Comparison of ENCODE assay signal across 16 mouse cellular contexts in genomic region chr5:123079568-123079967, GRCm38 (mm10). TPM values are rescaled to one million over a fixed set of nuclear protein-coding genes. Genes with fewer than 3 reads are reported as not detected.
A peak's percentile ranks its signal among the peaks of the same experiment; 100 is the strongest.
DNase-seq lines count a peak whose midpoint lies in the region; ATAC-seq and TF ChIP-seq lines count a peak whose summit lies in the region.
"Had no signal": no experiment of that assay in that cellular context is flagged by ENCODE, and none has a peak within 500 bp of the region (broad histone marks: within the 10 kb centered on the region; RNA-seq: fewer than 3 reads in every experiment).

No protein-coding gene starts in this region.

- WGBS in heart, embryonic 16.5 days = 66% methylated on average over 1 of the region's 1 CpGs
- WGBS in lung, embryonic 16.5 days = 72% methylated on average over 1 of the region's 1 CpGs
- 55% methylated on average over 1 of the region's 1 CpGs for WGBS in lung, adult 2 months
- WGBS in limb, embryonic 11.5 days = 81% methylated on average over 1 of the region's 1 CpGs
- 14% methylated on average over 1 of the region's 1 CpGs for WGBS in macrophage (ENCODE audit: missing documents)
- WGBS in hindbrain, postnatal 0 days = 88% methylated on average over 1 of the region's 1 CpGs

- no peak for TF ChIP-seq POLR2A in lung, adult 2 months (IDR thresholded peaks at IDR 0.05; ENCODE audit: borderline replicate concordance, extremely low read depth, low read depth, low read length)

- peaks cover 17% of the 10 kb centered on the region for H3K4me1 ChIP-seq in heart, embryonic 16.5 days (ENCODE audit: control insufficient read depth, insufficient read depth, low read length)
- peaks cover 19% of the 10 kb centered on the region for H3K4me1 ChIP-seq in lung, embryonic 16.5 days (replicated peaks; ENCODE audit: control insufficient read depth, insufficient read depth, low read length)
- peaks cover 9% of the 10 kb centered on the region for H3K4me1 ChIP-seq in lung, adult 2 months (ENCODE audit: control insufficient read depth, insufficient read depth, low read length)
- H3K4me1 ChIP-seq in limb, embryonic 11.5 days (ENCODE audit: control insufficient read depth, insufficient read depth, low read length) = peaks cover 10% of the 10 kb centered on the region; the same call in 1 of the 2 replicates
- peaks cover 20% of the 10 kb centered on the region for H3K4me1 ChIP-seq in hindbrain, postnatal 0 days (ENCODE audit: insufficient read depth, low read length)

- no peak for TF ChIP-seq CTCF in lung, adult 2 months (IDR thresholded peaks at IDR 0.05; ENCODE audit: insufficient read depth, low read length)
- TF ChIP-seq CTCF in hindbrain, postnatal 0 days (IDR thresholded peaks at IDR 0.05; ENCODE audit: low read depth) = no peak

- H3K9me3 ChIP-seq in heart, embryonic 16.5 days (replicated peaks; ENCODE audit: control insufficient read depth, low read length) = peaks cover 3% of the 10 kb centered on the region; the same call in 1 of the 2 replicates
- peaks cover 4% of the 10 kb centered on the region for H3K9me3 ChIP-seq in lung, embryonic 16.5 days (ENCODE audit: control insufficient read depth, low read length)
- no peaks in the 10 kb centered on the region for H3K9me3 ChIP-seq in limb, embryonic 11.5 days (ENCODE audit: control insufficient read depth, low read length)
- no peaks in the 10 kb centered on the region for H3K9me3 ChIP-seq in hindbrain, postnatal 0 days (ENCODE audit: low read length)

- no peak for ATAC-seq in heart, embryonic 16.5 days (replicated peaks; ENCODE audit: extremely low read depth, insufficient read depth, low FRiP score)
- ATAC-seq in lung, embryonic 16.5 days (ENCODE audit: low read depth) = no peak
- no peak for ATAC-seq in limb, embryonic 11.5 days (ENCODE audit: insufficient number of reproducible peaks, low FRiP score, low TSS enrichment, low read depth)
- no peak for ATAC-seq in hindbrain, postnatal 0 days

- H3K27ac ChIP-seq in heart, embryonic 16.5 days (ENCODE audit: low read length) = peak overlapping the region; percentile 82
- H3K27ac ChIP-seq in lung, embryonic 16.5 days (ENCODE audit: low read length) = peak overlapping the region; percentile 66; the same call in 1 of the 2 replicates
- 0 out of 2 replicates have a peak overlapping the region, but pooled peaks have one; percentile 14 for H3K27ac ChIP-seq in limb, embryonic 11.5 days (replicated peaks; ENCODE audit: low read depth, low read length)
- peak overlapping the region; percentile 54 for H3K27ac ChIP-seq in macrophage
- no peak overlapping the region for H3K27ac ChIP-seq in hindbrain, postnatal 0 days
- H3K27ac ChIP-seq: forebrain, embryonic 12.5 days; hindbrain, embryonic 14.5 days had no signal

- H3K79me2 ChIP-seq in macrophage (ENCODE audit: inconsistent target) = peaks cover 13% of the 10 kb centered on the region; the same call in 1 of the 2 replicates

- no peak overlapping the region for H3K9ac ChIP-seq in heart, embryonic 16.5 days (ENCODE audit: low read length)
- 0 out of 2 replicates have a peak overlapping the region, but pooled peaks have one; percentile 19 for H3K9ac ChIP-seq in lung, embryonic 16.5 days (ENCODE audit: low read length)
- H3K9ac ChIP-seq in limb, embryonic 11.5 days (ENCODE audit: low read length) = no peak overlapping the region
- H3K9ac ChIP-seq in hindbrain, postnatal 0 days (replicated peaks; ENCODE audit: low read length) = no peak overlapping the region
- H3K9ac ChIP-seq: forebrain, embryonic 12.5 days; hindbrain, embryonic 14.5 days had no signal

- H3K4me3 ChIP-seq in heart, embryonic 16.5 days (ENCODE audit: low read length) = no peak overlapping the region
- H3K4me3 ChIP-seq in lung, embryonic 16.5 days (ENCODE audit: low read length) = no peak overlapping the region
- H3K4me3 ChIP-seq in lung, adult 2 months (replicated peaks; ENCODE audit: extremely low read depth, low read depth, low read length) = no peak overlapping the region
- no peak overlapping the region for H3K4me3 ChIP-seq in limb, embryonic 11.5 days (ENCODE audit: low read depth, low read length)
- no peak overlapping the region for H3K4me3 ChIP-seq in macrophage (ENCODE audit: inconsistent target)
- no peak overlapping the region for H3K4me3 ChIP-seq in hindbrain, postnatal 0 days (ENCODE audit: low read length)
- H3K4me3 ChIP-seq: forebrain, embryonic 12.5 days had no signal

- no peaks in the 10 kb centered on the region for H3K27me3 ChIP-seq in heart, embryonic 16.5 days (ENCODE audit: control insufficient read depth, insufficient read depth, low read length)
- no peaks in the 10 kb centered on the region for H3K27me3 ChIP-seq in lung, embryonic 16.5 days (ENCODE audit: control insufficient read depth, insufficient read depth, low read depth, low read length)
- no peaks in the 10 kb centered on the region for H3K27me3 ChIP-seq in limb, embryonic 11.5 days (ENCODE audit: control insufficient read depth, insufficient read depth, low read length)
- no peaks in the 10 kb centered on the region for H3K27me3 ChIP-seq in hindbrain, postnatal 0 days (ENCODE audit: insufficient read depth, low read length)

- no peak for DNase-seq in heart, adult 8-10 months (ENCODE audit: low spot score)
- no peak for DNase-seq in lung, adult 2 months
- no peak for DNase-seq in limb, embryonic 11.5 days (ENCODE audit: low spot score)
- no peak for DNase-seq in MN1 (ENCODE audit: low spot score)
- DNase-seq in hindbrain, postnatal 0 days (ENCODE audit: low spot score) = no peak
- DNase-seq: adrenal gland, postnatal 36 days; cerebellum, adult 11-12 months; spleen, adult 18-20 months; thymus, adult 18-20 months had no signal

- peak overlapping the region; percentile 39; the same call in 1 of the 2 replicates for H3K4me2 ChIP-seq in heart, embryonic 16.5 days (ENCODE audit: low read depth, low read length)
- H3K4me2 ChIP-seq in lung, embryonic 16.5 days (ENCODE audit: low read depth, low read length) = no peak overlapping the region
- no peak overlapping the region for H3K4me2 ChIP-seq in limb, embryonic 11.5 days (ENCODE audit: low read depth, severe bottlenecking)
- H3K4me2 ChIP-seq in hindbrain, postnatal 0 days (ENCODE audit: low read depth, low read length) = no peak overlapping the region
- H3K4me2 ChIP-seq: forebrain, embryonic 12.5 days; hindbrain, embryonic 14.5 days had no signal

- no peaks in the 10 kb centered on the region for H3K36me3 ChIP-seq in heart, embryonic 16.5 days (ENCODE audit: control insufficient read depth, insufficient read depth)
- H3K36me3 ChIP-seq in lung, embryonic 16.5 days (ENCODE audit: control insufficient read depth, insufficient read depth, low read length) = no peaks in the 10 kb centered on the region
- H3K36me3 ChIP-seq in limb, embryonic 11.5 days (ENCODE audit: control insufficient read depth, insufficient read depth, low read length) = no peaks in the 10 kb centered on the region; the same call in 1 of the 2 replicates
- H3K36me3 ChIP-seq in macrophage (ENCODE audit: inconsistent target) = no peaks in the 10 kb centered on the region
- H3K36me3 ChIP-seq in hindbrain, postnatal 0 days (ENCODE audit: insufficient read depth, low read length) = no peaks in the 10 kb centered on the region
- H3K36me3 ChIP-seq: forebrain, embryonic 12.5 days had no signal

RNA-seq across cellular contexts. Expression of gene Tmem120b, which starts 11.4 kb away (rescaled TPM):
- polyA plus RNA-seq in heart, embryonic 16.5 days (2015; fragmentation: Nextera tagmentation; extraction: Ambion mirVana) = 14.6 and 14.9 TPM in 2 replicates
- total RNA-seq in heart, adult 8-10 months (2022) = 10 to 100 TPM in 1 of 4 experiments, 1 to 10 TPM in 3; 7.7 to 10.7 (median 8.4) TPM
- 12.4 and 14.5 TPM in 2 replicates for polyA plus RNA-seq in lung, embryonic 16.5 days (2015; fragmentation: Nextera tagmentation; extraction: Ambion mirVana)
- 10.4 and 12.1 TPM in 2 replicates for polyA plus RNA-seq in lung, adult 2 months (2012; rRNA removed)
- 9.3 and 11.3 TPM in 2 replicates for polyA plus RNA-seq in limb, embryonic 11.5 days (2014; fragmentation: Nextera tagmentation; extraction: Ambion mirVana)
- 10 to 100 TPM in 22 of 26 experiments, 1 to 10 TPM in 4; 7.3 to 56.2 (median 16.3) TPM for total RNA-seq in macrophage (2018; cell fraction: chromatin; rRNA removed)
- 1 to 10 TPM; 2.4 to 6.0 (median 3.9) TPM for total RNA-seq in macrophage (2018; cell fraction: cytosol; rRNA removed)
- 10 to 100 TPM in 16 of 26 experiments, 1 to 10 TPM in 10; 5.4 to 27.9 (median 11.3) TPM for total RNA-seq in macrophage (2018; cell fraction: nucleus; rRNA removed)
- 4.5 to 7.4 TPM (median 5.4 TPM) in 3 replicates for polyA plus RNA-seq in macrophage (2018)
- 15.3 and 29.3 TPM in 2 replicates for total RNA-seq in hindbrain, postnatal 0 days (2014; rRNA removed)
- 17.7 and 19.6 TPM in 2 replicates for polyA plus RNA-seq in hindbrain, postnatal 0 days (2015; fragmentation: Nextera tagmentation; extraction: Ambion mirVana)

RNA-seq across cellular contexts. Expression of gene Morn3, which starts 32.8 kb away (rescaled TPM):
- polyA plus RNA-seq in heart, embryonic 16.5 days (2015; fragmentation: Nextera tagmentation; extraction: Ambion mirVana) = 0.37 and 1.5 TPM in 2 replicates
- total RNA-seq in heart, adult 8-10 months (2022) = not detected
- polyA plus RNA-seq in lung, embryonic 16.5 days (2015; fragmentation: Nextera tagmentation; extraction: Ambion mirVana) = 3.9 and 7.4 TPM in 2 replicates
- 0.77 and 2.9 TPM in 2 replicates for polyA plus RNA-seq in lung, adult 2 months (2012; rRNA removed)
- polyA plus RNA-seq in limb, embryonic 11.5 days (2014; fragmentation: Nextera tagmentation; extraction: Ambion mirVana) = 0.64 TPM in 1 of 2 replicates, not detected in the other
- not detected for total RNA-seq in macrophage (2018; cell fraction: chromatin; rRNA removed)
- total RNA-seq in macrophage (2018; cell fraction: cytosol; rRNA removed) = not detected
- total RNA-seq in macrophage (2018; cell fraction: nucleus; rRNA removed) = not detected
- not detected in 3 replicates for polyA plus RNA-seq in macrophage (2018)
- total RNA-seq in hindbrain, postnatal 0 days (2014; rRNA removed) = not detected in 2 replicates
- polyA plus RNA-seq in hindbrain, postnatal 0 days (2015; fragmentation: Nextera tagmentation; extraction: Ambion mirVana) = 0.64 and 0.87 TPM in 2 replicates
- total RNA-seq: adrenal gland, postnatal 36 days; layer of hippocampus, adult 8-10 months had no signal
- polyA plus RNA-seq: neural tube, embryonic 11.5 days had no signal

RNA-seq across cellular contexts. Expression of gene Rhof, which starts 52.9 kb away (rescaled TPM):
- 2.2 and 2.4 TPM in 2 replicates for polyA plus RNA-seq in heart, embryonic 16.5 days (2015; fragmentation: Nextera tagmentation; extraction: Ambion mirVana)
- total RNA-seq in heart, adult 8-10 months (2022) = 1 to 10 TPM in 1 of 4 experiments, under 1 TPM in 3; 0.38 to 1.7 (median 0.68) TPM
- 5.3 and 5.6 TPM in 2 replicates for polyA plus RNA-seq in lung, embryonic 16.5 days (2015; fragmentation: Nextera tagmentation; extraction: Ambion mirVana)
- 10.0 and 10.8 TPM in 2 replicates for polyA plus RNA-seq in lung, adult 2 months (2012; rRNA removed)
- 2.9 and 3.6 TPM in 2 replicates for polyA plus RNA-seq in limb, embryonic 11.5 days (2014; fragmentation: Nextera tagmentation; extraction: Ambion mirVana)
- total RNA-seq in macrophage (2018; cell fraction: chromatin; rRNA removed) = 10 to 100 TPM in 11 of 26 experiments, 1 to 10 TPM in 11, under 1 TPM in 4; 0.31 to 73.6 (median 4.6) TPM
- 10 to 100 TPM in 8 of 26 experiments, 1 to 10 TPM in 18; 1.3 to 29.5 (median 2.6) TPM for total RNA-seq in macrophage (2018; cell fraction: cytosol; rRNA removed)
- 10 to 100 TPM in 13 of 26 experiments, 1 to 10 TPM in 13; 1.2 to 19.8 (median 9.8) TPM for total RNA-seq in macrophage (2018; cell fraction: nucleus; rRNA removed)
- 0.73 to 1.9 TPM (median 0.77 TPM) in 3 replicates for polyA plus RNA-seq in macrophage (2018)
- total RNA-seq in hindbrain, postnatal 0 days (2014; rRNA removed) = 43.5 and 44.4 TPM in 2 replicates
- 36.6 and 36.8 TPM in 2 replicates for polyA plus RNA-seq in hindbrain, postnatal 0 days (2015; fragmentation: Nextera tagmentation; extraction: Ambion mirVana)
